Mouse (Mus musculus) testis, adult 2 months (tissue): Measurements from ENCODE around the gene Galntl6.

ENCODE experiments used
- CTCF ChIP-seq: fragments of 200-500 bp; IDR thresholded peaks from 2 replicates; pipeline ENCODE4 v1.5.1; 2012; ENCODE audit warnings: low read depth, mild to moderate bottlenecking, inconsistent platforms, low read length, moderate library complexity; ENCODE audit not compliant: control insufficient read depth, insufficient read depth, insufficient replicate concordance
- POLR2A ChIP-seq: fragments of 200-500 bp; IDR thresholded peaks from 2 replicates; pipeline ENCODE4 v1.6.1; 2012; ENCODE audit warnings: low read depth, mild to moderate bottlenecking, inconsistent platforms, low read length, moderate library complexity; ENCODE audit not compliant: control insufficient read depth

GRCm38 (mm10) chr8:58604751-58605150 is 307.7 kb downstream of the Galntl6 start:
- TF ChIP-seq CTCF (no peak), POLR2A (no peak)
